Mouse (Mus musculus): Measurements from ENCODE around the gene Actl10. TPM values are rescaled to one million over a fixed set of nuclear protein-coding genes. Genes with fewer than 3 reads are reported as not detected.
A peak's percentile ranks its signal among the peaks of the same experiment; 100 is the strongest.

The Actl10 gene
- polyA plus RNA-seq, 1 experiment from 2014 or later: 0.15 TPM

GRCm38 (mm10) chr2:154525285-154525684 is 26.3 kb upstream of the Actl10 start:
- H3K36me3 ChIP-seq (ENCODE audit: control insufficient read depth, insufficient read depth, low read length): peaks cover 69% of the 10 kb centered on the region
- peak; percentile 39 for DNase-seq (ENCODE audit: low spot score)

DNA sequence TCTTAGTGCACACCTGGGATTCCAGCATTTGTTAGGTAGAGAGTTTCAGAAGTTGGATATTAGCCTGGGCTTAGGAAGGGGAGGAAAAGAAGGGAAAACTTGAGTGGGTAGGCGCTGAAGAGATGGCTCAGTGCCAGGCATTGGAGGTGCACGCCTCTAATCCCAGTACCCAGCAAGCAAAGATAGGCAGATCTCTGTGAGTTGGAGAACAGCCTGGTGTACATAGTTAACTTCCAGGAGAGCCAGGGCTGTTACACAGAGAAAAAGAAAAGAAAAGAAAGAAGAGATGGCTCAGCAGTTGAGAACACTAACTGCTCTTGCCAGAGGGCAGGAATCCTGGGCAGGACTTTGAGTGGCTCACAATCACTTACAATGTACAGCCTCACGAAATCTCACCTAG is 25.0 kb upstream of the Actl10 start:
- no peak overlapping the region for H3K9ac ChIP-seq (ENCODE audit: low read length)
- no peaks in the 10 kb centered on the region for H3K9me3 ChIP-seq (replicated peaks; ENCODE audit: control insufficient read depth, low read length)
- no peak overlapping the region for H3K4me2 ChIP-seq (ENCODE audit: low read length)
- peaks cover 74% of the 10 kb centered on the region for H3K36me3 ChIP-seq (ENCODE audit: control insufficient read depth, insufficient read depth, low read length)
- H3K27me3 ChIP-seq (replicated peaks; ENCODE audit: control insufficient read depth, insufficient read depth, low read length): no peaks in the 10 kb centered on the region
- ATAC-seq (no peak), DNase-seq (ENCODE audit: low spot score) (no peak)
- 0 out of 2 replicates have a peak, but pooled peaks cover 4% of the 10 kb centered on the region for H3K4me1 ChIP-seq (ENCODE audit: control insufficient read depth, insufficient read depth, low read length)
- H3K4me3 ChIP-seq (ENCODE audit: low read depth, low read length): no peak overlapping the region
- 41% methylated on average over 3 of the region's 3 CpGs for WGBS
- H3K27ac ChIP-seq (ENCODE audit: low read depth, low read length): peak overlapping the region; percentile 35

More at GRCm38 (mm10) chr2:154525285-154525684, 26.3 kb upstream of the Actl10 start:
- peak; percentile 12; the same call in 1 of the 2 replicates for ATAC-seq
- Histone ChIP-seq H3K4me1 (ENCODE audit: control insufficient read depth, insufficient read depth, low read length) (0 out of 2 replicates have a peak, but pooled peaks cover 4% of the 10 kb centered on the region), H3K4me3 (ENCODE audit: low read depth, low read length) (no peak overlapping the region), H3K9ac (ENCODE audit: low read length) (no peak overlapping the region), H3K27ac (ENCODE audit: low read depth, low read length) (no peak overlapping the region), H3K27me3 (replicated peaks; ENCODE audit: control insufficient read depth, insufficient read depth, low read length) (no peaks in the 10 kb centered on the region), H3K4me2 (ENCODE audit: low read length) (no peak overlapping the region), H3K9me3 (replicated peaks; ENCODE audit: control insufficient read depth, low read length) (no peaks in the 10 kb centered on the region)
- 76% methylated on average over 2 of the region's 2 CpGs for WGBS

DNA sequence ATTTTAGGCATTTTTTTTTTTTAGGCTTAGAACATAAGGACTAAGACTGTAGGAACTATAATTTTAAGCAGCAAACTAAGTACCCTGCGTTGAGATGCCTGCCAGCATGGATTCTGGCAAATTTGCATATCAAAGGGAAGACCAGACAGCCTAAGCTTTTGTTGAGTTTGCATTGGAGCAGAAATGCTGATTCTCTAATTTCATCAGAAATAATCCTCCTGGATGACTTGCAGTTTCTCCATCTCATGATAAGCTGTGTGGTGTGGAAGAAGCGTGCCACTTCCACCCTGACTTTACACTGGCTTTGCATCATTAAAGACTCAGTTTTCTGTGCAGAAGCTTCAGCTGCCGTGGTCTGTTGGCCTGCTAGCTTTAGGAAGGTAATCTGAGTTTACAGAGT is 18.7 kb upstream of the Actl10 start:
- H3K27ac ChIP-seq (ENCODE audit: low read depth, low read length): peak overlapping the region; percentile 64; the same call in 1 of the 2 replicates
- no peak overlapping the region for H3K4me3 ChIP-seq (ENCODE audit: low read depth, low read length)
- DNase-seq (ENCODE audit: low spot score) (peak; percentile 77), ATAC-seq (peak; percentile 67; the same call in 1 of the 2 replicates)
- H3K9ac ChIP-seq (ENCODE audit: low read length): no peak overlapping the region
- H3K9me3 ChIP-seq (replicated peaks; ENCODE audit: control insufficient read depth, low read length): no peaks in the 10 kb centered on the region
- peaks cover 81% of the 10 kb centered on the region for H3K36me3 ChIP-seq (ENCODE audit: control insufficient read depth, insufficient read depth, low read length)
- H3K27me3 ChIP-seq (replicated peaks; ENCODE audit: control insufficient read depth, insufficient read depth, low read length): no peaks in the 10 kb centered on the region
- no peak overlapping the region for H3K4me2 ChIP-seq (ENCODE audit: low read length)
- peaks cover 5% of the 10 kb centered on the region; the same call in 1 of the 2 replicates for H3K4me1 ChIP-seq (ENCODE audit: control insufficient read depth, insufficient read depth, low read length)
- WGBS: 17% methylated on average over 3 of the region's 3 CpGs

DNA sequence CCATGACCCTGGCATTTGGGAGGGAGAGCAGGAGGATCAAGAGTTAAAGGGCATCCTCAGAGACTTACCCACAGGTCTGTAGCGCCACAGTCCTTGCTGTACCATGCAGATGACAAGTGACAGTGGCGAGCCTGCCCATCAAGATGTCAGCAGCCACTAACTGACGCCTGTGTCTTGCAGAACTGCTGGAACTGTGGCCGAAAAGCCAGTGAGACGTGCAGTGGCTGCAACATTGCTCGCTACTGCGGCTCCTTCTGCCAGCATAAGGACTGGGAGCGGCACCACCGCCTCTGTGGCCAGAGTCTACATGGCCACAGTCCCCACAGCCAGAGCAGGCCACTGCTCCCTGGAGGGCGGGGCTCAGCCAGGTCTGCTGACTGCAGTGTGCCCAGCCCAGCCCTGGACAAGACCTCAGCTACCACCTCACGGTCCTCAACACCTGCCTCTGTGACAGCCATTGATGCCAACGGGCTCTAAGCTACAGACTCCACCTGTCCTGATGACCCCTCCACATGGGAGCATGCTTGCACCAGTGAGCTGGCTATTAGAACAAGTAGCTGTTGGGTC is 16.8 kb upstream of the Actl10 start:
- no peak overlapping the region for H3K4me2 ChIP-seq (ENCODE audit: low read length)
- peaks cover 73% of the 10 kb centered on the region for H3K36me3 ChIP-seq (ENCODE audit: control insufficient read depth, insufficient read depth, low read length)
- no peaks in the 10 kb centered on the region for H3K9me3 ChIP-seq (replicated peaks; ENCODE audit: control insufficient read depth, low read length)
- H3K4me1 ChIP-seq (ENCODE audit: control insufficient read depth, insufficient read depth, low read length): peaks cover 18% of the 10 kb centered on the region
- 95% methylated on average over 12 of the region's 12 CpGs for WGBS
- no peak overlapping the region for H3K9ac ChIP-seq (ENCODE audit: low read length)
- ATAC-seq (no peak), DNase-seq (ENCODE audit: low spot score) (no peak)
- H3K27me3 ChIP-seq (replicated peaks; ENCODE audit: control insufficient read depth, insufficient read depth, low read length): no peaks in the 10 kb centered on the region
- H3K27ac ChIP-seq (ENCODE audit: low read depth, low read length): no peak overlapping the region
- H3K4me3 ChIP-seq (ENCODE audit: low read depth, low read length): no peak overlapping the region

- Histone ChIP-seq H3K9me3 (replicated peaks; ENCODE audit: control insufficient read depth, low read length) (no peaks in the 10 kb centered on the region), H3K4me1 (ENCODE audit: control insufficient read depth, insufficient read depth, low read length) (peaks cover 18% of the 10 kb centered on the region), H3K4me2 (ENCODE audit: low read length) (no peak overlapping the region), H3K27me3 (replicated peaks; ENCODE audit: control insufficient read depth, insufficient read depth, low read length) (no peaks in the 10 kb centered on the region), H3K4me3 (ENCODE audit: low read depth, low read length) (no peak overlapping the region), H3K9ac (ENCODE audit: low read length) (no peak overlapping the region), H3K27ac (ENCODE audit: low read depth, low read length) (peak overlapping the region; percentile 79), H3K36me3 (ENCODE audit: control insufficient read depth, insufficient read depth, low read length) (peaks cover 41% of the 10 kb centered on the region)
- ATAC-seq (peak; percentile 70), DNase-seq (ENCODE audit: low spot score) (peak; percentile 72)
- 43% methylated on average over 2 of the region's 2 CpGs for WGBS
Measured at GRCm38 (mm10) chr2:154538310-154538709, 13.3 kb upstream of the Actl10 start.

- Histone ChIP-seq H3K36me3 (ENCODE audit: control insufficient read depth, insufficient read depth, low read length) (peaks cover 37% of the 10 kb centered on the region), H3K4me1 (ENCODE audit: control insufficient read depth, insufficient read depth, low read length) (peaks cover 21% of the 10 kb centered on the region), H3K4me3 (ENCODE audit: low read depth, low read length) (no peak overlapping the region), H3K9ac (ENCODE audit: low read length) (no peak overlapping the region), H3K27me3 (replicated peaks; ENCODE audit: control insufficient read depth, insufficient read depth, low read length) (no peaks in the 10 kb centered on the region), H3K4me2 (ENCODE audit: low read length) (no peak overlapping the region), H3K9me3 (replicated peaks; ENCODE audit: control insufficient read depth, low read length) (no peaks in the 10 kb centered on the region), H3K27ac (ENCODE audit: low read depth, low read length) (peak overlapping the region; percentile 79)
- ATAC-seq (peak; percentile 27; the same call in 1 of the 2 replicates), DNase-seq (ENCODE audit: low spot score) (peak; percentile 55)
- 19% methylated on average over 3 of the region's 3 CpGs for WGBS
Measured at GRCm38 (mm10) chr2:154538710-154539109, 12.9 kb upstream of the Actl10 start.

DNA sequence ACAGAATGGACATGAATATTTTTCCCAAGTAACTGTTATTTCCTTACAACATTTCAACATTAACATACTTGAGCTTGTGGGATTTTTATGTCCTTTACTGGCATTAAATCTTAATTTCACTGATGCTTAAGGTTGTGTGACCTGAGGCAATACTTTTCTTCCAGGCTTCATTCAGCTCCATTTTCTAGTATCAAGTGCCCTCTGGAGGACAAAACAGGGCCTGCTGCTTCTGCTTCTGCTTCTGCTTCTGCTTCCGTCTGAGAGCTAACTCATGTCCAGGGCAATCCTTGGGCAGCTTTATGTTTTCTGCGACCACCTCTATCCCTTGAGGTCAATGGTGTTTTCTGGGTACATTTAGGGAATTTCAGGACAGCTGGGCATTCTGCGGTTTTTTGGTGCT is 11.9 kb upstream of the Actl10 start:
- Histone ChIP-seq H3K9ac (ENCODE audit: low read length) (no peak overlapping the region), H3K27ac (ENCODE audit: low read depth, low read length) (0 out of 2 replicates have a peak overlapping the region, but pooled peaks have one; percentile 4), H3K27me3 (replicated peaks; ENCODE audit: control insufficient read depth, insufficient read depth, low read length) (no peaks in the 10 kb centered on the region), H3K4me2 (ENCODE audit: low read length) (no peak overlapping the region), H3K4me3 (ENCODE audit: low read depth, low read length) (no peak overlapping the region), H3K9me3 (replicated peaks; ENCODE audit: control insufficient read depth, low read length) (no peaks in the 10 kb centered on the region), H3K36me3 (ENCODE audit: control insufficient read depth, insufficient read depth, low read length) (peaks cover 31% of the 10 kb centered on the region), H3K4me1 (ENCODE audit: control insufficient read depth, insufficient read depth, low read length) (peaks cover 21% of the 10 kb centered on the region)
- 83% methylated on average over 3 of the region's 3 CpGs for WGBS
- no peak for ATAC-seq
- peak; percentile 74 for DNase-seq (ENCODE audit: low spot score)

- Histone ChIP-seq H3K27me3 (replicated peaks; ENCODE audit: control insufficient read depth, insufficient read depth, low read length) (no peaks in the 10 kb centered on the region), H3K36me3 (ENCODE audit: control insufficient read depth, insufficient read depth, low read length) (peaks cover 14% of the 10 kb centered on the region), H3K27ac (ENCODE audit: low read depth, low read length) (no peak overlapping the region), H3K4me3 (ENCODE audit: low read depth, low read length) (no peak overlapping the region), H3K9ac (ENCODE audit: low read length) (no peak overlapping the region), H3K4me2 (ENCODE audit: low read length) (no peak overlapping the region), H3K9me3 (replicated peaks; ENCODE audit: control insufficient read depth, low read length) (no peaks in the 10 kb centered on the region), H3K4me1 (ENCODE audit: control insufficient read depth, insufficient read depth, low read length) (peaks cover 21% of the 10 kb centered on the region)
- WGBS: 90% methylated on average over 2 of the region's 2 CpGs
- ATAC-seq (no peak), DNase-seq (ENCODE audit: low spot score) (no peak)
Measured at GRCm38 (mm10) chr2:154541630-154542029, 9.9 kb upstream of the Actl10 start.

GRCm38 (mm10) chr2:154543567-154544347 is 7.8 kb upstream of the Actl10 start:
- 0 out of 2 replicates have a peak overlapping the region, but pooled peaks have one; percentile 17 for H3K9ac ChIP-seq (ENCODE audit: low read length)
- H3K36me3 ChIP-seq (ENCODE audit: control insufficient read depth, insufficient read depth, low read length): 0 out of 2 replicates have a peak, but pooled peaks cover 8% of the 10 kb centered on the region
- H3K27ac ChIP-seq (ENCODE audit: low read depth, low read length): peak overlapping the region; percentile 80
- WGBS: 70% methylated on average over 9 of the region's 9 CpGs
- no peaks in the 10 kb centered on the region for H3K9me3 ChIP-seq (replicated peaks; ENCODE audit: control insufficient read depth, low read length)
- ATAC-seq (peak; percentile 64), DNase-seq (ENCODE audit: low spot score) (peak; percentile 87)
- H3K4me1 ChIP-seq (ENCODE audit: control insufficient read depth, insufficient read depth, low read length): peaks cover 8% of the 10 kb centered on the region
- H3K4me3 ChIP-seq (ENCODE audit: low read depth, low read length): no peak overlapping the region
- H3K4me2 ChIP-seq (ENCODE audit: low read length): no peak overlapping the region
- H3K27me3 ChIP-seq (replicated peaks; ENCODE audit: control insufficient read depth, insufficient read depth, low read length): no peaks in the 10 kb centered on the region
